Mouse (Mus musculus): Measurements from ENCODE around the gene Tmem132a. TPM values are rescaled to one million over a fixed set of nuclear protein-coding genes. Genes with fewer than 3 reads are reported as not detected.

Tmem132a gene
- total RNA-seq (2023) = 1 to 10 TPM in 1 of 2 experiments, under 1 TPM in 1; 0.79 to 1.2 TPM

DNA sequence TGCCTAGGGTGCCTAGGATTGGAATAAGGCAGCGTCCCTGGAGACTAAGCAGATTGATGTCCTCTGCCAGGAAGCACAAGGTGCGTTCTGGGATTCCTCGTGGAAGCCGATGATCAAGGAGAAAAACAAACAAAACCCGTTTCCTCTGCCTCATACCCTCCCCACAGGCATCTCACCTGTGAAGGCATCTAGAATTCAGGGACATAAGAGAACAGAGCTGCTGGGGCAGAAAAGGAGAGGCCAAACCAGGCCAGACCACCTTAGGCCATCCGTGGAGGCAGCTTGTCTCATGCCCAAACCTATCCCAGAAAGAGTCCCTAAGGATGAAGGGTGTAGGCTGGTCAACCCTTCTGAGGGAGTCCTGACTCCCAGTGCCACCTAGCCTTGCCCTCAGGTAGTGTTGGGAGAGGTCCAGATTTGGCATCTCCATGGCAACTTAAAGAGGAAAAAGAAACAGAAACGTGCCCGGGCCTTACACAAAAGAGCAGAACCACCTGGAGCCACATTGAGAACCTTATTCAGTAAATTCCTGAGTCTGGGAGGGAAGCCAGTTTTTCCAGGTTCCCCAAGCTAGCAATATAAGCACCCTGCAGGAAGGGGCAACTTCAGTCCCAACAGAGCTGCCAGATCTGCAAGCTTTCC, at the start of gene Tmem132a:
TSS of gene Tmem132a (minus strand) at position 55 of the 642 bp plus-strand sequence.

GRCm38 (mm10) chr19:10895016-10895528, 25.3 kb upstream of the Tmem132a start, which contains the start of gene Prpf19:
Gene Prpf19, plus strand, starts transcription at chr19:10895231.

GRCm38 (mm10) chr19:10881426-10882154, 11.8 kb upstream of the Tmem132a start, which contains the start of gene Tmem109:
Gene Tmem109, minus strand, starts transcription at chr19:10882001.

GRCm38 (mm10) chr19:10839010-10839892, 30.5 kb downstream of the Tmem132a start, which contains the start of gene Slc15a3:
Gene Slc15a3, plus strand, starts transcription at chr19:10839727.

GRCm38 (mm10) chr19:10829436-10830175, 40.1 kb downstream of the Tmem132a start, which contains the start of gene Cd6:
Gene Cd6, minus strand, starts transcription at chr19:10830058.

Other genes starting within 250 kb of the Tmem132a start
- gene Vwce, start 235.7 kb downstream of the Tmem132a start, total RNA-seq (2023) = 1 to 10 TPM; 6.4 to 6.5 TPM
- not detected for gene Pga5, start 191.9 kb downstream of the Tmem132a start, total RNA-seq (2023)
- gene Vps37c, start 181.2 kb downstream of the Tmem132a start, total RNA-seq (2023) = 10 to 100 TPM; 18.3 to 20.8 TPM
- gene Cd5, start 130.9 kb downstream of the Tmem132a start, total RNA-seq (2023) = 100 to 1,000 TPM; 290 to 296 TPM
- gene Cd6, start 39.9 kb downstream of the Tmem132a start, total RNA-seq (2023) = 100 to 1,000 TPM; 253 to 276 TPM
- 1 to 10 TPM in 1 of 2 experiments, under 1 TPM in 1; 0.83 to 2.0 TPM for gene Slc15a3, start 30.2 kb downstream of the Tmem132a start, total RNA-seq (2023)
- gene Tmem109, start 12.1 kb upstream of the Tmem132a start, total RNA-seq (2023) = 10 to 100 TPM; 26.0 to 26.4 TPM
- 100 to 1,000 TPM; 104 to 135 TPM for gene Prpf19, start 25.3 kb upstream of the Tmem132a start, total RNA-seq (2023)
- not detected for gene Zp1, start 50.7 kb upstream of the Tmem132a start, total RNA-seq (2023)
- gene Ptgdr2, start 67.2 kb upstream of the Tmem132a start, total RNA-seq (2023) = under 1 TPM in 1 of 2 experiments, not detected in 1; 0.36 TPM
- gene Ccdc86, start 79.3 kb upstream of the Tmem132a start, total RNA-seq (2023) = 10 to 100 TPM; 29.1 to 30.6 TPM
- gene Ms4a10, start 104.7 kb upstream of the Tmem132a start, total RNA-seq (2023) = not detected
- not detected for gene Ms4a15, start 123.3 kb upstream of the Tmem132a start, total RNA-seq (2023)
- not detected for gene Ms4a18, start 148.1 kb upstream of the Tmem132a start, total RNA-seq (2023)
- gene Ms4a8a, start 211.2 kb upstream of the Tmem132a start, total RNA-seq (2023) = 1 to 10 TPM; 1.5 to 1.7 TPM